Mouse (Mus musculus) heart, adult 2 months (tissue): ENCODE results near the gene Tnip2. TPM values are rescaled to one million over a fixed set of nuclear protein-coding genes. Genes with fewer than 3 reads are reported as not detected.

Source experiments
- DNase-seq, 2 experiments: peaks; one replicate each; pipeline ENCODE4 v3.0.0; 2021
- H3K27ac ChIP-seq: fragments of 200-600 bp; 2 replicates; pipeline ENCODE4 v1.8.1; 2022
- H3K27me3 ChIP-seq: fragments of 200-500 bp; 2 replicates; pipeline ENCODE4 v1.6.1; 2012; ENCODE audit warnings: mild to moderate bottlenecking, low read length, inconsistent platforms, mixed read lengths; ENCODE audit not compliant: control insufficient read depth, insufficient read depth
- H3K36me3 ChIP-seq: fragments of 200-500 bp; 2 replicates; pipeline ENCODE4 v1.6.1; 2012; ENCODE audit warnings: low read length, inconsistent platforms; ENCODE audit not compliant: control insufficient read depth, insufficient read depth
- H3K4me1 ChIP-seq: fragments of 200-500 bp; 2 replicates; pipeline ENCODE4 v1.6.1; 2011; ENCODE audit warnings: low read length; ENCODE audit not compliant: control insufficient read depth, insufficient read depth
- H3K4me3 ChIP-seq: fragments of 200-600 bp; 2 replicates; pipeline ENCODE4 v1.8.1; 2022
- H3K79me2 ChIP-seq: fragments of 200-500 bp; replicated peaks from 2 replicates; pipeline ENCODE4 v1.6.1; 2012; ENCODE audit warnings: mild to moderate bottlenecking, inconsistent platforms, low read length, moderate library complexity, mixed read lengths; ENCODE audit not compliant: control insufficient read depth, insufficient read depth
- H3K9ac ChIP-seq: fragments of 200-500 bp; 2 replicates; pipeline ENCODE4 v1.6.1; 2012; ENCODE audit warnings: low read depth, mild to moderate bottlenecking, control low read depth, inconsistent platforms, low read length, mixed read lengths
- CTCF ChIP-seq: fragments of 200-600 bp; IDR thresholded peaks from 2 replicates; pipeline ENCODE4 v1.8.1; 2022; ENCODE audit warnings: antibody characterized with exemption, mild to moderate bottlenecking, moderate library complexity
- EP300 ChIP-seq: fragments of 200-500 bp; IDR thresholded peaks from 2 replicates; pipeline ENCODE4 v1.6.1; 2011; ENCODE audit warnings: low read depth, low read length, control low read depth; ENCODE audit not compliant: insufficient read depth
- POLR2A ChIP-seq: fragments of 200-500 bp; IDR thresholded peaks from 2 replicates; pipeline ENCODE4 v1.6.1; 2011; ENCODE audit warnings: mild to moderate bottlenecking, low read depth, low read length, control low read depth; ENCODE audit not compliant: insufficient read depth
- WGBS: fragments of 180-500 bp; shearing (Covaris S2); methylation state at CpG from one replicate; pipeline ENCODE4 v1.1.7; 2018; 5-methylcytosine and 5-hydroxymethylcytosine counted together
- intact Hi-C: fragments of 180-260 bp; cut with DNase I; formaldehyde crosslinking; loops from one replicate; pipeline ENCODE4 v1.15.1; 2025
- polyA plus RNA-seq: library from polyadenylated mRNA; depleted of rRNA; stranded (reverse); fragments of >200 nt; gene quantifications from 2 replicates; pipeline ENCODE4 v1.2.3, GENCODE M21; 2012
- total RNA-seq, 2 experiments: library from RNA; stranded (reverse); gene quantifications; 2 replicates each; pipeline ENCODE4 v1.2.3; 2021

Gene Tnip2
- total and polyA plus RNA-seq, 3 experiments: 5.9 to 12.5 (median 6.7) TPM

DNA sequence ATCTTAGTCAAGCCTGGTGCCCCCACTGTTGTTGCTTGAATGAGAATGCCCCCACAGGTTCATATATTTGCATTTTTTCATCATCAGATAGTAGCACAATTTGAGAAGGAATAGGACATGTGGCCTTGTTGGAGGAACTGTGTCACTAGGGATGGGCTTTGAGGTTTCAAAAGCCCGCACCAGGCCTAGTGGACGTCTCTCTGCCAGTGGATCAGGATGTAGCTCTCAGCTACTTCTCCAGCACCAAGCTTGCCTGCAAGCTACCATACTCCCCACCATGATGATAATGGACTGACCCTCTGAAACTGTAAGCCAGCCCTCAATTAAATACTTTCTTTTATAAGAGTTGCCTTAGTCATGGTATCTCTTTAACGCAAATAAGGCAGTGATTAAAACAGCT, 1.3 kb downstream of the Tnip2 start:
- TF ChIP-seq CTCF (no peak), EP300 (no peak), POLR2A (no peak)
- DNase-seq: no peak
- H3K9ac ChIP-seq: no peak overlapping the region
- no peaks in the 10 kb centered on the region for H3K36me3 ChIP-seq
- no peak overlapping the region for H3K27ac ChIP-seq
- H3K4me1 ChIP-seq: peaks cover 4% of the 10 kb centered on the region
- H3K4me3 ChIP-seq: no peak overlapping the region
- H3K79me2 ChIP-seq: peaks cover 4% of the 10 kb centered on the region; the same call in 1 of the 2 replicates
- 77% methylated on average over 3 of the region's 3 CpGs for WGBS
- intact Hi-C loops: loop anchor here (5.0 to 10.0 kb wide), 2 partner anchors 140 to 252 kb away; partner anchors contain the start of gene Htt
- no peaks in the 10 kb centered on the region for H3K27me3 ChIP-seq

DNA sequence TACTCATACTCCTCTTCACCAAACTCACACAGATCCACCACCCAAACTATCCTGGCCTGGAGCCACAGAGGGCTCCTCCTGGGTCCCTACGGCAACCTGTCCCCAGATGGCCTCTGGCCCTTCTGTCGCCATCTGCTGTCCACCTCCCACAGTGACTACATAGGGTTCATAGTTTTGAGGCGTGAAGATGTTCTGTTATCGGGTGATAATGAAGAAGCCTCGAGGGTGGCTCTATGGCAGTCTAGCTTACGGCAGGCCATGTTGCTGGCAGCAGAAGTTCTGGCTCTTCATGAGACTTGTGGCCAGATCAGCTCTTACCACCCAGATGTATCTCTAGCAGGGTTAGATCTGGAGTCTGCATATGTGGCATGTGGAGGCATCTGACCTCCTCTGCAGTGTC, 11.0 kb downstream of the Tnip2 start:
- TF ChIP-seq CTCF: no peak
- no peak for TF ChIP-seq POLR2A
- TF ChIP-seq EP300: no peak
- H3K27ac ChIP-seq: no peak overlapping the region
- no peaks in the 10 kb centered on the region; the same call in none of the 2 replicates for H3K4me1 ChIP-seq
- intact Hi-C loops: no loop called here
- 74% methylated on average over 6 of the region's 6 CpGs for WGBS
- H3K36me3 ChIP-seq: no peaks in the 10 kb centered on the region; the same call in none of the 2 replicates
- H3K79me2 ChIP-seq: peaks cover 2% of the 10 kb centered on the region; the same call in 1 of the 2 replicates
- H3K27me3 ChIP-seq: no peaks in the 10 kb centered on the region
- no peak for DNase-seq
- no peak overlapping the region for H3K9ac ChIP-seq
- H3K4me3 ChIP-seq: no peak overlapping the region

DNA sequence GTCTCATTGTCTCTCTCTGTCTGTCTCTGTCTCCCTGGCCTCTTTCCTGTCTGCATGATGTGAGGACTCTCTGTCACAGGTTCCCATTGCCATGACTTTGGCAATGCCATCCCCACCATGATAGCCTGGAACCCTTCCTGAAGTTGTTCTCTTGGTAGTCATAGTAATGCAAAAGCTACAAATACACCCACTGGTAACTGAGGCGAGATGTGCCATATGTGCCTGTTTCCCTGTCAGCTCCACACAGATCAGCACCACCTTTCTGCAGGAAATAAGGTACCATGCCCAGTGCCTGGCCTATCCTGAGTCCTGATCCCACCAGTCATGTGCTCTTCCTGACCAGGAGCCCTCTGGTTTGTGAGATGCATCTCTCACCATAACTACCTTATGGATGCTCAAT, 11.4 kb downstream of the Tnip2 start:
- no peaks in the 10 kb centered on the region; the same call in none of the 2 replicates for H3K36me3 ChIP-seq
- TF ChIP-seq CTCF: no peak
- TF ChIP-seq EP300: no peak
- TF ChIP-seq POLR2A: no peak
- H3K4me3 ChIP-seq: no peak overlapping the region
- H3K9ac ChIP-seq: no peak overlapping the region
- no peak for DNase-seq
- intact Hi-C loops: no loop called here
- no peaks in the 10 kb centered on the region for H3K27me3 ChIP-seq
- WGBS: 97% methylated on average over 1 of the region's 1 CpGs
- H3K27ac ChIP-seq: no peak overlapping the region
- peaks cover 2% of the 10 kb centered on the region; the same call in 1 of the 2 replicates for H3K79me2 ChIP-seq
- H3K4me1 ChIP-seq: no peaks in the 10 kb centered on the region; the same call in none of the 2 replicates

DNA sequence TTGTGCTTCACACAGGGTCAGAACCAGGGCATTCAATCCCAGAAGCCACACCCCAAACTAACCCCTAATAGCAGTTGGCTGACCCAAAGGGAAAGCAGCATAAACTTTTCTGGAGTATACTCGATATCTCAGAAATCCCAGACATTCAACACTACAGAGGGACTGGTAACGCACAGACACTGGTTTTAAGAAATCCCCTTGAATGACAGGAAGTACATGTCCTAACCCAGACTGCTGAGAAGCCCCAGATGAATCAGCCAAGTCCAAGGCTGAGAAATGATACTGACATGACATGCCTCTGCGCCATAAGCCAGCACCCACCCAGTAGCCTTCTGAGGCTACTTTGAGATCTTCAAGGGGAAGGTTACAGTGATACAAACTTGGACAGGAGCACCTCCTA, 12.2 kb downstream of the Tnip2 start:
- no peaks in the 10 kb centered on the region; the same call in none of the 2 replicates for H3K36me3 ChIP-seq
- H3K4me1 ChIP-seq: no peaks in the 10 kb centered on the region; the same call in none of the 2 replicates
- H3K79me2 ChIP-seq: peaks cover 2% of the 10 kb centered on the region; the same call in 1 of the 2 replicates
- intact Hi-C loops: no loop called here
- 63% methylated on average over 3 of the region's 3 CpGs for WGBS
- H3K27me3 ChIP-seq: no peaks in the 10 kb centered on the region
- H3K9ac ChIP-seq: no peak overlapping the region
- no peak for DNase-seq
- H3K27ac ChIP-seq: no peak overlapping the region
- no peak overlapping the region for H3K4me3 ChIP-seq
- TF ChIP-seq CTCF: no peak
- TF ChIP-seq EP300: no peak
- TF ChIP-seq POLR2A: no peak

DNA sequence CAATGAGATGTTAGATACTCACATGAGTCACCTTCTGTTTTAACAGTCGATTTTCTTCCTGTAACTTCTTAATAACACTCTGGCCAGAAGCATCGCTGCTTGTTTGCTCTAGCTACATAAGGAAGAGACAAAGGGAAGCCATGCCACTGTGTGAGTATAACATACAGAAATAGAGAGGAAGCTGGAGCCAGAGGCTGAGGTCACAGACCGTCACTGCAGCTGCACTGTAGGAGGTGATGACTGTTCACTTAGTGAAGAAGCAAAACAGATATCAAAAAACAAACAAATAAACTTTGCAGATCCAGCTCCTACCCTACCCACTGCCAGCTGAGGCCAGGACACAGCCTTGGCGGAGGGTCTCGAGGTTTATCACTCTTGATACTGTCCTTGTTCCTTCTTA, 12.9 kb downstream of the Tnip2 start:
- no peak for DNase-seq
- no peak overlapping the region for H3K27ac ChIP-seq

DNA sequence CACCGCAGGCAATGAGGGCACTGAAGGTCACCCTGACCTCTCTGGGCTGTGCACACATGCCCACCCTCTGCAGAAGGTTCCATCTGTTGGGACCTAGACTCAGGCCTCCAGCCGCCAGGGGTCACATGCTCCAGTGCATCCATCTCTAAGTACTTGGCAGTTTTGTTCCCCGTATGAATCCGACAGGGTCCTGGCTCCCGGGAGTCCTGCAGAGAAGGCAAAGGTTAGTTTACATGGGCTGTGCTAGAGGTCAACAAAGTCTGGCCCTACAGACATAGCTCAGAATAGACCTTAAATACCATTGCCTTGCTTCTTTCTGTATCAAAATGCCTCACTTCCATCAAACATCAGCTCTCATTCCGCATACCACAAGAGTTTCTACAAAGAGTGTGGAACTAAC, 17.0 kb downstream of the Tnip2 start:
- no peaks in the 10 kb centered on the region for H3K27me3 ChIP-seq
- no peak overlapping the region for H3K9ac ChIP-seq
- 83% methylated on average over 6 of the region's 6 CpGs for WGBS
- no peak overlapping the region for H3K4me3 ChIP-seq
- no peak overlapping the region for H3K27ac ChIP-seq
- intact Hi-C loops: no loop called here
- no peak for DNase-seq
- no peaks in the 10 kb centered on the region; the same call in 1 of the 2 replicates for H3K36me3 ChIP-seq
- no peaks in the 10 kb centered on the region; the same call in 1 of the 2 replicates for H3K4me1 ChIP-seq
- no peaks in the 10 kb centered on the region for H3K79me2 ChIP-seq
- no peak for TF ChIP-seq CTCF
- TF ChIP-seq EP300: no peak
- no peak for TF ChIP-seq POLR2A

More for the DNA sequence above, 12.9 kb downstream of the Tnip2 start:
- H3K36me3 ChIP-seq: no peaks in the 10 kb centered on the region; the same call in none of the 2 replicates
- intact Hi-C loops: no loop called here
- no peaks in the 10 kb centered on the region for H3K79me2 ChIP-seq
- no peak for TF ChIP-seq CTCF
- TF ChIP-seq EP300: no peak
- no peak for TF ChIP-seq POLR2A
- no peak overlapping the region for H3K4me3 ChIP-seq
- no peaks in the 10 kb centered on the region; the same call in none of the 2 replicates for H3K4me1 ChIP-seq
- 40% methylated on average over 5 of the region's 5 CpGs for WGBS
- no peak overlapping the region for H3K9ac ChIP-seq
- H3K27me3 ChIP-seq: no peaks in the 10 kb centered on the region

DNA sequence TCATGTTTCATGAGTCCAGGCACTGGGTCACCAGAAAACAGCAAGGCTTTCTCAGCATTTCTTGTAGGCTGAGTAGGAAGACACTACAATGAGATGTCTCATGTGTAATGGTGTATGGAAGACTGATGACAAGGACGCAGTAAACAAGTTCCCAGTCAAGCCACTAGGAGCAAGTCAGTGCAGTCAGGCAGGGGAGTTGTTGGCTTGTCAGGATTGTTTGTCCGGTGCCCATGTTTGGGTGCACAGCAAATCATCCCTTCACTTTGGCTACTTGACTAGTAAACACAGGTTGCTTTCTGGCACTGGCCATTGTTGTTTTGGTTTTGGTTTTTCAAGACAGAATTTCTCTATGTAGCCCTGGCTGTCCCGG, 24.4 kb downstream of the Tnip2 start:
- 89% methylated on average over 3 of the region's 3 CpGs for WGBS
- no peaks in the 10 kb centered on the region for H3K79me2 ChIP-seq
- no peaks in the 10 kb centered on the region for H3K27me3 ChIP-seq
- no peak for DNase-seq
- H3K27ac ChIP-seq: no peak overlapping the region
- H3K36me3 ChIP-seq: peaks cover 2% of the 10 kb centered on the region
- intact Hi-C loops: no loop called here
- no peak for TF ChIP-seq POLR2A
- no peak for TF ChIP-seq EP300
- TF ChIP-seq CTCF: no peak
- no peak overlapping the region for H3K4me3 ChIP-seq
- H3K4me1 ChIP-seq: peaks cover 7% of the 10 kb centered on the region
- H3K9ac ChIP-seq: no peak overlapping the region
